Mouse (Mus musculus) midbrain, embryonic 11.5 days (tissue): Measurements from ENCODE around the gene Gsdma. TPM values are rescaled to one million over a fixed set of nuclear protein-coding genes. Genes with fewer than 3 reads are reported as not detected.
"Not testable (repeated sequence)": the region's sequence is repeated elsewhere in the genome, so short reads cannot be mapped to it uniquely, and the experiment has no call there.

Source experiments
- ATAC-seq: fragments of 200-750 bp; cut with Nextera tagmentation; 2 replicates; pipeline ENCODE4 v1.8.0; 2017; ENCODE audit warnings: moderate TSS enrichment, moderate library complexity; ENCODE audit not compliant: low FRiP score
- DNase-seq: peaks from one replicate; pipeline ENCODE4 v3.0.0; 2015; ENCODE audit warnings: low spot score; ENCODE audit errors: missing footprints
- H3K27ac ChIP-seq: fragments of 300-500 bp; sonication (generic); 2 replicates; pipeline ENCODE4 v1.5.1; 2014; ENCODE audit warnings: low read depth, low read length
- H3K27me3 ChIP-seq: fragments of 300-500 bp; sonication (generic); 2 replicates; pipeline ENCODE4 v1.6.1; 2014; ENCODE audit warnings: mild to moderate bottlenecking, low read length, moderate library complexity, mixed read lengths; ENCODE audit not compliant: control insufficient read depth, insufficient read depth
- H3K36me3 ChIP-seq: fragments of 300-500 bp; sonication (generic); 2 replicates; pipeline ENCODE4 v1.6.1; 2014; ENCODE audit warnings: mild to moderate bottlenecking, low read length, moderate library complexity, mixed read lengths; ENCODE audit not compliant: control insufficient read depth, insufficient read depth
- H3K4me1 ChIP-seq: fragments of 300-500 bp; sonication (generic); 2 replicates; pipeline ENCODE4 v1.6.1; 2014; ENCODE audit warnings: low read length; ENCODE audit not compliant: control insufficient read depth, insufficient read depth
- H3K4me2 ChIP-seq: fragments of 300-500 bp; sonication (generic); 2 replicates; pipeline ENCODE4 v1.6.1; 2014; ENCODE audit warnings: mild to moderate bottlenecking, moderate library complexity
- H3K4me3 ChIP-seq: fragments of 300-500 bp; sonication (generic); 2 replicates; pipeline ENCODE4 v1.5.1; 2014; ENCODE audit warnings: low read depth, low read length
- H3K9ac ChIP-seq: fragments of 300-500 bp; sonication (generic); 2 replicates; pipeline ENCODE4 v1.6.1; 2014; ENCODE audit warnings: low read length
- H3K9me3 ChIP-seq: fragments of 300-500 bp; sonication (generic); 2 replicates; pipeline ENCODE4 v1.6.1; 2016; ENCODE audit warnings: low read length; ENCODE audit not compliant: control insufficient read depth
- WGBS: fragments of 180-500 bp; shearing (Covaris S2); extraction: QIAGEN DNeasy Blood & Tissue Kit; methylation state at CpG from one replicate; pipeline ENCODE4 v1.1.7; 2014; 5-methylcytosine and 5-hydroxymethylcytosine counted together
- polyA plus RNA-seq: library from polyadenylated mRNA; unstranded; fragments of >200 nt; fragmentation: Nextera tagmentation; extraction: Ambion mirVana; gene quantifications from 2 replicates; pipeline ENCODE4 v1.2.1, GENCODE M21; 2014

Gene Gsdma
- polyA plus RNA-seq = not detected in 2 replicates

GRCm38 (mm10) chr11:98664091-98664490 is at the start of gene Gsdma:
Gsdma (plus strand) TSS chr11:98664351.
- H3K4me2 ChIP-seq = no peak within 1 kb of the TSS
- H3K27ac ChIP-seq = no peak within 1 kb of the TSS
- H3K27me3 ChIP-seq = no peaks in the 10 kb centered on the region
- ATAC-seq = no peak
- no peak for DNase-seq
- H3K4me3 ChIP-seq = no peak within 1 kb of the TSS
- H3K4me1 ChIP-seq = no peaks in the 10 kb centered on the region
- no peaks in the 10 kb centered on the region for H3K9me3 ChIP-seq
- H3K36me3 ChIP-seq = no peaks in the 10 kb centered on the region
- H3K9ac ChIP-seq = no peak within 1 kb of the TSS
- 22% methylated on average over 4 of the region's 4 CpGs for WGBS

GRCm38 (mm10) chr11:98620791-98621190 is 43.4 kb upstream of the Gsdma start:
- no peak for DNase-seq
- Histone ChIP-seq H3K9ac (no peak overlapping the region), H3K9me3 (no peaks in the 10 kb centered on the region), H3K27me3 (no peaks in the 10 kb centered on the region), H3K4me3 (no peak overlapping the region), H3K36me3 (no peaks in the 10 kb centered on the region), H3K4me2 (no peak overlapping the region), H3K4me1 (no peaks in the 10 kb centered on the region), H3K27ac (no peak overlapping the region)
- 92% methylated on average over 13 of the region's 13 CpGs for WGBS
- no peak for ATAC-seq

- H3K9me3 ChIP-seq, H3K4me3 ChIP-seq, DNase-seq, H3K27ac ChIP-seq, H3K27me3 ChIP-seq, ATAC-seq, H3K36me3 ChIP-seq, H3K4me1 ChIP-seq, H3K4me2 ChIP-seq, H3K9ac ChIP-seq: not testable (repeated sequence)
- 81% methylated on average over 6 of the region's 6 CpGs for WGBS
These were observed 40.2 kb upstream of the Gsdma start for GRCm38 (mm10) chr11:98623981-98624380.

GRCm38 (mm10) chr11:98624381-98624780 is 39.8 kb upstream of the Gsdma start:
- H3K36me3 ChIP-seq, H3K4me2 ChIP-seq, ATAC-seq, H3K27me3 ChIP-seq, H3K9ac ChIP-seq, H3K9me3 ChIP-seq, H3K4me3 ChIP-seq, H3K27ac ChIP-seq, H3K4me1 ChIP-seq, DNase-seq: not testable (repeated sequence)
- 89% methylated on average over 2 of the region's 2 CpGs for WGBS

GRCm38 (mm10) chr11:98625611-98626410 is 38.3 kb upstream of the Gsdma start, which contains the start of the genes Gm12355 and Gsdma3:
Gm12355 (minus strand) TSS chr11:98625661.
Gsdma3 (plus strand) TSS chr11:98626360.
- Histone ChIP-seq H3K9ac (no peak within 1 kb of the TSS), H3K4me2 (no peak within 1 kb of the TSS), H3K9me3 (no peaks in the 10 kb centered on the region), H3K27ac (no peak within 1 kb of the TSS), H3K4me3 (no peak within 1 kb of the TSS), H3K4me1 (no peaks in the 10 kb centered on the region), H3K27me3 (no peaks in the 10 kb centered on the region), H3K36me3 (no peaks in the 10 kb centered on the region)
- ATAC-seq (no peak), DNase-seq (no peak)
- 89% methylated on average over 10 of the region's 10 CpGs for WGBS

GRCm38 (mm10) chr11:98628706-98629105 is 35.4 kb upstream of the Gsdma start:
- no peak overlapping the region for H3K4me3 ChIP-seq
- H3K4me1 ChIP-seq = no peaks in the 10 kb centered on the region
- H3K4me2 ChIP-seq = no peak overlapping the region
- H3K9me3 ChIP-seq = no peaks in the 10 kb centered on the region
- no peak overlapping the region for H3K9ac ChIP-seq
- no peak for ATAC-seq
- H3K27ac ChIP-seq = no peak overlapping the region
- 95% methylated on average over 3 of the region's 3 CpGs for WGBS
- DNase-seq = no peak
- no peaks in the 10 kb centered on the region for H3K27me3 ChIP-seq
- no peaks in the 10 kb centered on the region for H3K36me3 ChIP-seq

GRCm38 (mm10) chr11:98630646-98631045 is 33.5 kb upstream of the Gsdma start:
- 94% methylated on average over 5 of the region's 5 CpGs for WGBS
- ATAC-seq (no peak), DNase-seq (no peak)
- no peak overlapping the region for H3K4me3 ChIP-seq
- H3K4me2 ChIP-seq = no peak overlapping the region
- H3K9me3 ChIP-seq = no peaks in the 10 kb centered on the region
- H3K9ac ChIP-seq = no peak overlapping the region
- no peak overlapping the region for H3K27ac ChIP-seq
- H3K36me3 ChIP-seq = no peaks in the 10 kb centered on the region
- H3K4me1 ChIP-seq = no peaks in the 10 kb centered on the region
- no peaks in the 10 kb centered on the region for H3K27me3 ChIP-seq

GRCm38 (mm10) chr11:98635312-98635970 is 28.7 kb upstream of the Gsdma start:
- not testable (repeated sequence) for ATAC-seq, H3K4me1 ChIP-seq, DNase-seq, H3K9me3 ChIP-seq, H3K36me3 ChIP-seq, H3K9ac ChIP-seq, H3K27me3 ChIP-seq, H3K4me3 ChIP-seq, H3K4me2 ChIP-seq, H3K27ac ChIP-seq
- 39% methylated on average over 10 of the region's 10 CpGs for WGBS

- WGBS = 79% methylated on average over 1 of the region's 1 CpGs
- DNase-seq (no peak), ATAC-seq (no peak)
- Histone ChIP-seq H3K9ac (no peak overlapping the region), H3K4me3 (no peak overlapping the region), H3K9me3 (no peaks in the 10 kb centered on the region), H3K4me1 (no peaks in the 10 kb centered on the region), H3K4me2 (no peak overlapping the region), H3K36me3 (no peaks in the 10 kb centered on the region), H3K27ac (no peak overlapping the region), H3K27me3 (no peaks in the 10 kb centered on the region)
These were observed 26.6 kb upstream of the Gsdma start for GRCm38 (mm10) chr11:98637501-98637900.
